Mouse (Mus musculus) midbrain, embryonic 16.5 days (tissue): ENCODE results near the gene Olfr1396. TPM values are rescaled to one million over a fixed set of nuclear protein-coding genes. Genes with fewer than 3 reads are reported as not detected.
"Not testable (repeated sequence)": the region's sequence is repeated elsewhere in the genome, so short reads cannot be mapped to it uniquely, and the experiment has no call there.

Experiments
- ATAC-seq: fragments of 200-750 bp; cut with Nextera tagmentation; 2 replicates; pipeline ENCODE4 v1.8.0; 2017; ENCODE audit warnings: moderate TSS enrichment
- H3K27ac ChIP-seq: fragments of 300-500 bp; sonication (generic); 2 replicates; pipeline ENCODE4 v1.5.1; 2014; ENCODE audit warnings: mild to moderate bottlenecking, low read length, mixed read lengths
- H3K27me3 ChIP-seq: fragments of 300-500 bp; sonication (generic); 2 replicates; pipeline ENCODE4 v1.6.1; 2014; ENCODE audit warnings: low read depth, low read length, mixed read lengths; ENCODE audit not compliant: control insufficient read depth, insufficient read depth
- H3K36me3 ChIP-seq: fragments of 300-500 bp; sonication (generic); 2 replicates; pipeline ENCODE4 v1.6.1; 2014; ENCODE audit warnings: mild to moderate bottlenecking, low read length, moderate library complexity, mixed read lengths; ENCODE audit not compliant: control insufficient read depth, insufficient read depth
- H3K4me1 ChIP-seq: fragments of 300-500 bp; sonication (generic); 2 replicates; pipeline ENCODE4 v1.6.1; 2014; ENCODE audit warnings: mild to moderate bottlenecking, low read length, mixed read lengths; ENCODE audit not compliant: control insufficient read depth, insufficient read depth
- H3K4me2 ChIP-seq: fragments of 300-500 bp; sonication (generic); 2 replicates; pipeline ENCODE4 v1.6.1; 2014; ENCODE audit warnings: mild to moderate bottlenecking, low read length, mixed read lengths
- H3K4me3 ChIP-seq: fragments of 300-500 bp; sonication (generic); 2 replicates; pipeline ENCODE4 v1.5.1; 2014; ENCODE audit warnings: low read depth, mild to moderate bottlenecking, low read length, moderate library complexity, mixed read lengths
- H3K9ac ChIP-seq: fragments of 300-500 bp; sonication (generic); 2 replicates; pipeline ENCODE4 v1.6.1; 2014; ENCODE audit warnings: low read depth, low read length, mixed read lengths
- H3K9me3 ChIP-seq: fragments of 300-500 bp; sonication (generic); replicated peaks from 2 replicates; pipeline ENCODE4 v1.6.1; 2014; ENCODE audit warnings: mild to moderate bottlenecking, low read length, mixed read lengths; ENCODE audit not compliant: control insufficient read depth, poor library complexity, severe bottlenecking
- WGBS: fragments of 180-500 bp; shearing (Covaris S2); extraction: QIAGEN DNeasy Blood & Tissue Kit; methylation state at CpG from one replicate; pipeline ENCODE4 v1.1.7; 2014; 5-methylcytosine and 5-hydroxymethylcytosine counted together
- polyA plus RNA-seq: library from polyadenylated mRNA; unstranded; fragments of >200 nt; fragmentation: Nextera tagmentation; extraction: Ambion mirVana; gene quantifications from 2 replicates; pipeline ENCODE4 v1.2.1, GENCODE M21; 2015

Gene Olfr1396
- polyA plus RNA-seq, 1 experiment from 2014 or later, result not detected

DNA sequence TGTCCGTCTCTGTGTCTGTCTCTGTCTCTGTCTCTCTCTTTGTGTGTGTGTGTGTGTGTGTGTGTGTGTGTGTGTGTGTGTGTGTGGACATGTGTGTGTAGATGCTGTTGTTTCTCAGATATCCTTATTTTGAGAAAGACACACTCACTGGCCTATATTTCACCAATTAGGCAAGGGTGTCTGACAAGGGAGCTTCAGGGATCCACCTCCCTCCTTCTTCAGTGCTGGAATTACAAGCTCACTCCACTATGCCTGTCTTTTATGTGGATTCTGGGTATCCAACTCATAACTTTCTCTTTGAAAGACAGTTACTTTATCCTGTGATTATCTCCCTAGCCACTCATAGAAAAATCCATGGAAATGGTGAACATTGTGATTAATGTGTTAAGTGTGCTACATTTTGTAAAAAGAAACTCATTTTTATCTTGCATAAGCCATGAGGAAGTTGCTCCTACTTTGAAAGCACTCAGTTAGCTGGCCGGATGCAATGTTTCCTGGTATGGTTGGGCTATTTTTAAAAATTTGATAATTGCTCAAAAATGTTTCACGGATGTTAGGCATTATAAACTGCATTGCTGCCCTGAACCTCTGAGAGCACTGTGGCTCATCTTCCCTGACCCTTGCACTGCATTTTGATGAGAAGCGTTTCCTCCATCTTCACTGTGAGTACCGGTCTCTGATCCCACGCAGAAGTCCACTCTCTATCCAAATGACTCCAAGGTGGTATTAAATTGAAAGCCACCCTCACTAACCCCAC lies 38.5 kb downstream of the Olfr1396 start, which contains the start of gene Ifi47:
Gene Ifi47 (plus strand): TSS at position 587 of the 757 bp plus-strand sequence.
- H3K4me2 ChIP-seq, H3K27ac ChIP-seq, H3K4me3 ChIP-seq, H3K4me1 ChIP-seq, H3K27me3 ChIP-seq, ATAC-seq, H3K9me3 ChIP-seq, H3K36me3 ChIP-seq, H3K9ac ChIP-seq: not testable (repeated sequence)
- WGBS, result 85% methylated on average over 6 of the region's 6 CpGs

DNA sequence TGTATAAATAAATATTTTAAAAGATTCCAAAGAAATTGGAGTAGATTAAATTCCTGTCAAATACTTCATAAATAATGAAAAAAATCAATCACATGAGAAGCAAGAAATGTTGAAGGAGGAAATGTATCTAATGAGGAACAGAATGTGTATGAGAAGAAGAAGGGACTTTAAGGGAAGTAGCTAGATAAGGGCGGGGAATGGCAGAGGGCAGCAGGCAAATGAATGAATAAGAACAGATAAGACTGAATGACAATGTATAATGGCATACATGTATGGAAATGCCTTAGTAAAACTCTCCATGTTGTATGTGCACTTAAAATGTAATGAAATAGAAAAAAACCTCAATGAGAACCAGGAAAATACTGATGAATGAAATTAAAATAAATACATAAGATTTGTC lies 46.3 kb downstream of the Olfr1396 start:
- Histone ChIP-seq H3K36me3 (no peaks in the 10 kb centered on the region), H3K9ac (no peak overlapping the region), H3K27me3 (no peaks in the 10 kb centered on the region), H3K4me3 (no peak overlapping the region), H3K9me3 (no peaks in the 10 kb centered on the region), H3K4me2 (no peak overlapping the region), H3K4me1 (no peaks in the 10 kb centered on the region), H3K27ac (no peak overlapping the region)
- 92% methylated on average over 1 of the region's 1 CpGs for WGBS
- ATAC-seq, result no peak

DNA sequence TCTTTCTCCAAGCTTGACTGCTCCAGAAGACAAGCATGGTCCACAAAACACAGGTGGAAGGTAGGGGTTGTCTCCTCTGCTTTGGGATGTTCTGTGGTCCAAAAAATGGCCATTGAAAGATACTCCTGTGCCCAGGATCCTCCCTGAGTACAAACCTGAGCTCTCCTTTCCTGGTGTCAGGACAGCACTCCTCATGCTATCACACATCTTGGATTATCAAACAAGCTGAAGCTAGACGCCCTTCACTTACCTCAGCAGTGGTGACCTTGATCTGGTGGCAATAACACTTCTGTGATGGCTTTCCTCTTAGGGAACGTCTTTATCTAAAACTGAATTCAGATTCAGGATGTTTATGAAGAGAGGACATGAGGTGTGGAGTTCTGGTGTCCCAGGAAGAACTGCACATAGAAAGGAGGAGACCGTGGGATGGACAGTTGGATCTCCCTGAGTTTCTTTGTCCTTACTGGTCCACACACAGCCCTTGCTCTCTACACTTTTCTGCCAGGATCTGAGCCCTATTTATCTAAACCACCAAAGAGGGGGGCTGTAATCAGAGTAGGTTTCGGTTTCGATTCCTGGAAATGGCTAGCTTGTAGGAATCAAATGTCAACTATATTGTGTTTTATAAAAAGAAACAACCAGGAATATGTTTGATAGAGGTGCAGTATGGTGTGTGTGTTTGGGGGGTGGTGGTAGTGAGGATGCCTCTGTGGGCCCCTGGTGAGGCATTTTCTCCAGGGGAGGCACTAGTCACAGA lies 50.8 kb downstream of the Olfr1396 start, which contains the start of gene Tgtp2:
Gene Tgtp2 (minus strand): TSS at position 494 of the 757 bp plus-strand sequence.
- not testable (repeated sequence) for H3K4me2 ChIP-seq, H3K4me3 ChIP-seq, H3K36me3 ChIP-seq, H3K4me1 ChIP-seq, H3K27me3 ChIP-seq, ATAC-seq, H3K9ac ChIP-seq, H3K9me3 ChIP-seq, H3K27ac ChIP-seq
- 83% methylated on average over 5 of the region's 5 CpGs for WGBS

DNA sequence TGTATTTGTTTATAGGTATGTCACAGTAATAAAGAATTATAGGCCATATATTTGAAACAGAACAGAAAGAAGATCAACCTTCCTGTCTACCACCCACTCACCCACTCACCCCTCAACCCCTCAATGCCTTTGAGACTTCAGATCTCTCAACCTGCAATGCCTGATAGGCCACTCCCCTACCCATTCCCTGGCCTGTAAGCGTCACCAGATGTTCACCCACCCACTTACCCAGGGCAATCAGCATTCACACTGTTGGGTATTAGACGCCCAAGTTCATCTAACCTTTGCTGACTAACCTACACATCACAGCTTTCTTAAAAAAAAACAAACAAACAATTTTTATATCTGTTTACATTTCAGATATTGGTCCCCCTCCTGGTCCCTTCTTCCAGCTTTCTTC lies 52.8 kb downstream of the Olfr1396 start:
- H3K9ac ChIP-seq, H3K27ac ChIP-seq, H3K4me1 ChIP-seq, H3K9me3 ChIP-seq, H3K27me3 ChIP-seq, ATAC-seq, H3K4me2 ChIP-seq, H3K36me3 ChIP-seq, H3K4me3 ChIP-seq: not testable (repeated sequence)
- 95% methylated on average over 1 of the region's 2 CpGs for WGBS

DNA sequence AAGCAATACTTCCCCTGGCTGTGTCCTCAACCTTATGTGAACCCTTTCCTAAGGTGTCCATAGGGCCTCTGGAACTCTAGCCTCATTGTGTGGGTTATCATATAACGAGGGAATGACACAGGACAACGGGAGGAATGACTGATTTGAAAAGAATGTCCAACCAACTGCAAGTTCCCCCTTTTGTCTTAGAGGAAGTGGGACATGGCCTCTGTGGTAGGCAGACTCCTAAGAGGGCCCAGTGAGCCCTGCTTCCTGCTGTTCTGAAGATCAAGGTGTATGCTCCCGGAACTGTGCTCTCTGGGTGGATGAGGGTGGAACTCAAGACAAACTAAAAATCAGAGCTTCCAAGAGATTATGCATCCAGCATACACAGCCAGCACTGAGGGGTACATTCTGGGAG lies 54.6 kb downstream of the Olfr1396 start:
- H3K4me2 ChIP-seq, H3K9me3 ChIP-seq, H3K36me3 ChIP-seq, H3K27ac ChIP-seq, H3K27me3 ChIP-seq, H3K4me3 ChIP-seq, H3K4me1 ChIP-seq, H3K9ac ChIP-seq, ATAC-seq: not testable (repeated sequence)
- WGBS, result 75% methylated on average over 2 of the region's 3 CpGs

Other genes starting within 250 kb of the Olfr1396 start
- gene Irgm1, start 243.2 kb downstream of the Olfr1396 start, polyA plus RNA-seq, result 2.0 and 2.8 TPM in 2 replicates
- gene Gm5431, start 212.7 kb downstream of the Olfr1396 start, polyA plus RNA-seq, result 0.15 and 0.20 TPM in 2 replicates
- 1.1 and 1.2 TPM in 2 replicates for gene Psme2b, start 168.7 kb downstream of the Olfr1396 start, polyA plus RNA-seq
- gene Olfr56, start 136.0 kb downstream of the Olfr1396 start, polyA plus RNA-seq, result not detected in 2 replicates
- gene 9930111J21Rik1, start 135.5 kb downstream of the Olfr1396 start, polyA plus RNA-seq, result 0.24 and 0.28 TPM in 2 replicates
- gene Gm12185, start 122.6 kb downstream of the Olfr1396 start, polyA plus RNA-seq, result not detected in 2 replicates
- not detected in 2 replicates for gene Tgtp1, start 120.7 kb downstream of the Olfr1396 start, polyA plus RNA-seq
- gene 9930111J21Rik2, start 63.6 kb downstream of the Olfr1396 start, polyA plus RNA-seq, result 0.23 and 0.35 TPM in 2 replicates
- gene Tgtp2, start 50.7 kb downstream of the Olfr1396 start, polyA plus RNA-seq, result not detected in 2 replicates
- 0.52 and 0.53 TPM in 2 replicates for gene Ifi47, start 38.3 kb downstream of the Olfr1396 start, polyA plus RNA-seq
- gene Olfr1395, start 27.4 kb upstream of the Olfr1396 start, polyA plus RNA-seq, result not detected in 2 replicates
- not detected in 2 replicates for gene Olfr1394, start 39.5 kb upstream of the Olfr1396 start, polyA plus RNA-seq
- 0.10 and 0.39 TPM in 2 replicates for gene Btnl9, start 72.3 kb upstream of the Olfr1396 start, polyA plus RNA-seq
- gene Zfp62, start 88.4 kb upstream of the Olfr1396 start, polyA plus RNA-seq, result 38.6 and 43.4 TPM in 2 replicates
- 33.5 and 34.3 TPM in 2 replicates for gene Mgat1, start 129.3 kb upstream of the Olfr1396 start, polyA plus RNA-seq
- not detected in 2 replicates for gene Olfr1393, start 163.4 kb upstream of the Olfr1396 start, polyA plus RNA-seq
- gene Olfr1392, start 170.4 kb upstream of the Olfr1396 start, polyA plus RNA-seq, result not detected in 2 replicates
- gene Olfr10, start 189.9 kb upstream of the Olfr1396 start, polyA plus RNA-seq, result not detected in 2 replicates
- not detected in 2 replicates for gene Olfr1391, start 207.9 kb upstream of the Olfr1396 start, polyA plus RNA-seq
- gene Olfr1390, start 220.3 kb upstream of the Olfr1396 start, polyA plus RNA-seq, result not detected in 2 replicates